Mouse (Mus musculus) forebrain, embryonic 16.5 days (tissue): ENCODE results near the gene Lage3. TPM values are rescaled to one million over a fixed set of nuclear protein-coding genes. Genes with fewer than 3 reads are reported as not detected.
A peak's percentile ranks its signal among the peaks of the same experiment; 100 is the strongest.

Experiments
- ATAC-seq: fragments of 200-750 bp; cut with Nextera tagmentation; 2 replicates; pipeline ENCODE4 v1.8.0; 2017; ENCODE audit warnings: mild to moderate bottlenecking, moderate library complexity
- H3K27ac ChIP-seq: fragments of 300-500 bp; sonication (generic); 2 replicates; pipeline ENCODE4 v1.5.1; 2014; ENCODE audit warnings: low read length, control low read depth
- H3K27me3 ChIP-seq: fragments of 300-500 bp; sonication (generic); replicated peaks from 2 replicates; pipeline ENCODE4 v1.6.1; 2014; ENCODE audit warnings: low read length; ENCODE audit not compliant: control insufficient read depth, insufficient read depth
- H3K36me3 ChIP-seq: fragments of 300-500 bp; sonication (generic); 2 replicates; pipeline ENCODE4 v1.6.1; 2014; ENCODE audit not compliant: control insufficient read depth, insufficient read depth
- H3K4me1 ChIP-seq: fragments of 300-500 bp; sonication (generic); replicated peaks from 2 replicates; pipeline ENCODE4 v1.6.1; 2014; ENCODE audit warnings: low read length; ENCODE audit not compliant: control insufficient read depth, insufficient read depth
- H3K4me2 ChIP-seq: fragments of 300-500 bp; sonication (generic); 2 replicates; pipeline ENCODE4 v1.6.1; 2014; ENCODE audit warnings: mild to moderate bottlenecking, low read length, control low read depth
- H3K4me3 ChIP-seq: fragments of 300-500 bp; sonication (generic); replicated peaks from 2 replicates; pipeline ENCODE4 v1.5.1; 2014; ENCODE audit warnings: mild to moderate bottlenecking, low read length, control low read depth
- H3K9ac ChIP-seq: fragments of 300-500 bp; sonication (generic); replicated peaks from 2 replicates; pipeline ENCODE4 v1.6.1; 2014; ENCODE audit warnings: low read depth, low read length, control low read depth
- H3K9me3 ChIP-seq: fragments of 300-500 bp; sonication (generic); 2 replicates; pipeline ENCODE4 v1.6.1; 2016; ENCODE audit warnings: low read length; ENCODE audit not compliant: control insufficient read depth
- WGBS: fragments of 180-500 bp; shearing (Covaris S2); extraction: QIAGEN DNeasy Blood & Tissue Kit; methylation state at CpG from one replicate; pipeline ENCODE4 v1.1.7; 2014; 5-methylcytosine and 5-hydroxymethylcytosine counted together
- polyA plus RNA-seq: library from polyadenylated mRNA; unstranded; fragments of >200 nt; fragmentation: Nextera tagmentation; extraction: Ambion mirVana; gene quantifications from 2 replicates; pipeline ENCODE4 v1.2.1, GENCODE M21; 2015

Gene Lage3
- 68.0 and 81.6 TPM in 2 replicates for polyA plus RNA-seq

- Histone ChIP-seq H3K4me3 (peak within 1 kb of the TSS; percentile 49), H3K27me3 (no peaks in the 10 kb centered on the region), H3K36me3 (no peaks in the 10 kb centered on the region), H3K4me2 (peak within 1 kb of the TSS; percentile 64), H3K4me1 (peaks cover 4% of the 10 kb centered on the region; the same call in 1 of the 2 replicates), H3K27ac (peak within 1 kb of the TSS; percentile 31; the same call in 1 of the 2 replicates), H3K9me3 (no peaks in the 10 kb centered on the region), H3K9ac (peak within 1 kb of the TSS; percentile 57)
- WGBS: 18% methylated on average over 8 of the region's 22 CpGs
- ATAC-seq: peak; percentile 92
Measured at GRCm38 (mm10) chrX:74353467-74353770, at the start of gene Lage3. Gene Lage3 (minus strand): TSS chrX:74353618.

DNA sequence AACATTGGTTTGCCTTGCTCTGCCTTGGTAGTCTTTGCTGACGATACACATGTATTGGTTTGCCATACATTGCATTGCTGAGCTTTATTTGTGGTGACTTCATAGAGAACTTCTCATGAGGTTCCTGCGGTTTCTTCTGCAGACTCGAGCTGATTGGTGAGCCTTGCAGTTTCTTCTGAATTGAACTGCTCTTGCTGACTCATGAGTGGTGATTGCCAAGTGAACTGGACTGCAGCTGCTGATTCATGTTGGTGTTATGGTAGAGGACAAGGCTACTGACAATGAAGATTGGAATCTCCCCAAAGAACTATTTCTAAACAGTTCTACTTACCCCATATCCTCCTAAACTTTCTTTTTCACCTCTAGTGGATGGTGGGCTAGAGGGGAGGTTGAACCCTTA is 46.7 kb upstream of the Lage3 start:
- H3K4me2 ChIP-seq: no peak overlapping the region
- H3K4me3 ChIP-seq: no peak overlapping the region
- no peak for ATAC-seq
- WGBS: 85% methylated on average over 3 of the region's 3 CpGs
- H3K9me3 ChIP-seq: no peaks in the 10 kb centered on the region
- H3K9ac ChIP-seq: no peak overlapping the region
- H3K36me3 ChIP-seq: no peaks in the 10 kb centered on the region
- H3K4me1 ChIP-seq: no peaks in the 10 kb centered on the region
- H3K27ac ChIP-seq: no peak overlapping the region
- no peaks in the 10 kb centered on the region for H3K27me3 ChIP-seq

- Histone ChIP-seq H3K4me3 (peak within 1 kb of the TSS; percentile 54), H3K9ac (peak within 1 kb of the TSS; percentile 78), H3K4me2 (peak within 1 kb of the TSS; percentile 67), H3K36me3 (no peaks in the 10 kb centered on the region), H3K27me3 (no peaks in the 10 kb centered on the region), H3K27ac (peak within 1 kb of the TSS; percentile 75), H3K9me3 (no peaks in the 10 kb centered on the region), H3K4me1 (peaks cover 9% of the 10 kb centered on the region)
- peak; percentile 100 for ATAC-seq
- 20% methylated on average over 30 of the region's 30 CpGs for WGBS
Measured at GRCm38 (mm10) chrX:74392535-74393443, 39.4 kb upstream of the Lage3 start, which contains the start of the genes Fam3a and Ikbkg. Gene Fam3a (minus strand): TSS chrX:74393272. Gene Ikbkg (plus strand): TSS chrX:74393290.

DNA sequence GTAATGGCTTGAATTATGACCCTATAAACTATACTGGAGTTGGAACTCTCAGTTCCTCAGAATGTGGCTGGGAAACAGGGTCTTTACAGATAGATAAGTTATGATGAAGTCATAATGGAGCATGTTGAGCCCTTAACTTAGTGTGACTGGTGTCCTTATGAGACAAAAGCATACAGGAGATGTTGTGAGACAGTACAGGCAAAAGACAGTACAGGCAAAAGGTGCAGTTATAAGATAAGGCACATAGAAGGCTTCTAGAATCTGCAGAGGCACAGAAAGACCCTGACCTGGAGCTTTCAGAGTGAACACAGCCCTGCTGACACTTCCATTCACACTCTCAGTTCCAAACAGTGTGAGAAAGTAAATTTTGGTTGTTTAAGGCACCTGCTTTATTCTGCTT is 34.7 kb upstream of the Lage3 start:
- Histone ChIP-seq H3K9ac (no peak overlapping the region), H3K9me3 (no peaks in the 10 kb centered on the region), H3K27ac (no peak overlapping the region), H3K36me3 (no peaks in the 10 kb centered on the region), H3K27me3 (no peaks in the 10 kb centered on the region), H3K4me3 (no peak overlapping the region), H3K4me2 (no peak overlapping the region), H3K4me1 (peaks cover 6% of the 10 kb centered on the region)
- no peak for ATAC-seq

- ATAC-seq: no peak
- Histone ChIP-seq H3K9ac (no peak overlapping the region), H3K4me3 (no peak overlapping the region), H3K27me3 (no peaks in the 10 kb centered on the region), H3K4me1 (no peaks in the 10 kb centered on the region), H3K36me3 (no peaks in the 10 kb centered on the region), H3K9me3 (no peaks in the 10 kb centered on the region), H3K4me2 (no peak overlapping the region), H3K27ac (no peak overlapping the region)
- WGBS: 89% methylated on average over 2 of the region's 2 CpGs
Measured at GRCm38 (mm10) chrX:74384451-74384850, 31.0 kb upstream of the Lage3 start.

DNA sequence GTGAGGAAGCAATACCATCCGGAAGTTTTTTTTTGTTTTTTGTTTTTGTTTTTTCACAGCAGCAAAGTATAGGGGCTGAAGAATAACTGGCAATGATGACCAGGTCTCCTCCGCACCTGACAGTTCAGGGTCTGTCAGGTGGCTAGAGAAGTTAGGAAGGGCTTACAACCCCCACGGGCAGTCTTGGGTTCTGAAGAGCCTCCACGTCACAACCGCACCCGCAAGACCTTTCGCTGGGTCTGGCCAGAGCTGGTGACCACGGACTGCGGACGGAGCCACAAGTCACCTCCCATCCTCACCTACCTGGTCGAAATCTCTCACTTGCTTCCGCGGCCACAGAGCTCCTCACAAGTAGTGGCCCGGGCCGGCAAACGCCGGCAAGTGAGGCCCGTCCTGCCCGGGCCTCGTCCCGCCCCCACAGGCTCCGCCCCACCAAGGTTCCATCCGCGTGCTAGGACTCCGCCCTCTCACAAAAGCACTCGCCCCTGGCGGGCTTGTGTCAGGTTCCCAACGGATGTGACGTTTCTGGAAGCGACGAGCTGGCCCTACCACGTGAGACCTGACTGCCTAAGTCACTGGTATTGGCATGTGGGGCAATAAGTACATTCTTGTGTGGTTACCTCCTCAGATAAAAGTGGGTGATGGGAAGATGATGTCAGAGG is 19.6 kb upstream of the Lage3 start, which contains the start of the genes Ubl4a and Slc10a3:
Gene Ubl4a (minus strand): TSS at position 331 of the 662 bp plus-strand sequence.
Gene Slc10a3 (minus strand): TSS at position 462 of the 662 bp plus-strand sequence.
- no peaks in the 10 kb centered on the region for H3K9me3 ChIP-seq
- H3K9ac ChIP-seq: peak within 1 kb of the TSS; percentile 56
- no peaks in the 10 kb centered on the region for H3K36me3 ChIP-seq
- H3K4me3 ChIP-seq: peak within 1 kb of the TSS; percentile 50
- WGBS: 24% methylated on average over 32 of the region's 32 CpGs
- peak; percentile 91 for ATAC-seq
- peak within 1 kb of the TSS; percentile 66 for H3K4me2 ChIP-seq
- H3K4me1 ChIP-seq: peaks cover 4% of the 10 kb centered on the region
- H3K27ac ChIP-seq: no peak within 1 kb of the TSS
- H3K27me3 ChIP-seq: no peaks in the 10 kb centered on the region

GRCm38 (mm10) chrX:74368209-74368909 is 14.9 kb upstream of the Lage3 start:
- Histone ChIP-seq H3K27ac (peak overlapping the region; percentile 41; the same call in 1 of the 2 replicates), H3K27me3 (no peaks in the 10 kb centered on the region), H3K9ac (peak overlapping the region; percentile 82), H3K9me3 (no peaks in the 10 kb centered on the region), H3K4me3 (peak overlapping the region; percentile 63), H3K4me2 (peak overlapping the region; percentile 62), H3K4me1 (peaks cover 11% of the 10 kb centered on the region), H3K36me3 (no peaks in the 10 kb centered on the region)
- peak; percentile 77 for ATAC-seq
- WGBS: 27% methylated on average over 20 of the region's 49 CpGs

- H3K4me3 ChIP-seq: peak overlapping the region; percentile 63
- H3K4me1 ChIP-seq: peaks cover 11% of the 10 kb centered on the region
- H3K27me3 ChIP-seq: no peaks in the 10 kb centered on the region
- peak overlapping the region; percentile 82 for H3K9ac ChIP-seq
- no peak for ATAC-seq
- 65% methylated on average over 10 of the region's 10 CpGs for WGBS
- H3K36me3 ChIP-seq: no peaks in the 10 kb centered on the region
- peak overlapping the region; percentile 62 for H3K4me2 ChIP-seq
- no peaks in the 10 kb centered on the region for H3K9me3 ChIP-seq
- H3K27ac ChIP-seq: no peak overlapping the region
Measured at GRCm38 (mm10) chrX:74367512-74367911, 14.1 kb upstream of the Lage3 start.

DNA sequence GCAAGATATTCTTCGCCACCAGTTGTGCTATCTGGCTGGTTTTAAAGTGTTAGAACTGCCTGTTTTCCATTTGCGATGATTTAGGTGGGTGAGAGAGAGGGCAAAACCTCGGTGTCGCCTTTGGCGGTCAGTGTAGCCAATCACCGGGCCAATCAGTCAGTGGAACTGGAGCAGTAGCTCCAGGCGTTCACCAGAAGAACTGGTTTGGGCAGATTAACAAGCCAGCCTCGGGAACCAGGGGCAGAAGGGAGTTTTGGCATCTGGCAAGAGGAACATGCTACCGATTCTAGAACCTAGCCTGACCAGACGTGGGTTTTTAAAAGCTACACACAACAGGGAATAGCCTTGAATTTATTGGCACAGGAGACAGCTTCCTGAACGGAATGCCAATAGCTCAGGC is 5.8 kb upstream of the Lage3 start:
- 53% methylated on average over 11 of the region's 11 CpGs for WGBS
- ATAC-seq: no peak
- no peak overlapping the region for H3K9ac ChIP-seq

More for the DNA sequence above, 5.8 kb upstream of the Lage3 start:
- no peak overlapping the region for H3K4me2 ChIP-seq
- H3K27me3 ChIP-seq: no peaks in the 10 kb centered on the region
- H3K4me3 ChIP-seq: no peak overlapping the region
- no peak overlapping the region for H3K27ac ChIP-seq
- no peaks in the 10 kb centered on the region for H3K4me1 ChIP-seq
- H3K36me3 ChIP-seq: no peaks in the 10 kb centered on the region
- no peaks in the 10 kb centered on the region for H3K9me3 ChIP-seq
